Mouse (Mus musculus): ENCODE measurements around the gene Dync1li1.
A peak's percentile ranks its signal among the peaks of the same experiment; 100 is the strongest.
"Not testable (repeated sequence)": the region's sequence is repeated elsewhere in the genome, so short reads cannot be mapped to it uniquely, and the experiment has no call there.

The Dync1li1 gene

GRCm38 (mm10) chr9:114688252-114688952, at the start of gene Dync1li1:
TSS of gene Dync1li1 (plus strand) at chr9:114688790.
- peak; percentile 99 for DNase-seq

DNA sequence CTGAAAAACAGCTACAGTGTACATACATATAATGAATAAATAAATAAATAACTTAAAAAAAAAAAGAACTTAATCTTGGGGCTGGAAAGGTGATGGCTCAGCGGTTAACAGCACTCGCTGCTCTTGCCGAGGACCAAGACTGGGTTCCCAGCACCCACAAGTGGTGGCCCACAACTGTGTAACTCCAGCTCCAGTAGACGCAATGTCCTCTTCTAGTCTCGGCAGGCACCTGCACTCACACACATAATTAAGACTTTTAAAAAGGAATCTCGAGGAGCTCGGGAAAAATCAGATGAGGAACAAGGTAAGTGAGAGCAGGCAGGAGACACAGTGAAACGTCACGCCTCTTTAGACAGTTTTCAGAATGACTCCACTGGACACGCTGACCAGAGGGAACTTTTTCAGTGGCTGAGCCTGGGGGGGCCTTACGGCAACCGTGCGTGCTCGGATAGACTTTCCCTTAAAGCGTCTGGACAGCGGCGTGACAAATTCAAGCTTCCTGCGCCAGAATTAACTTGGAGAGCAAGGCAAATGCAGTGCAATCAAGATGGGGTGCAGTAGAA, 49.3 kb upstream of the Dync1li1 start:
- DNase-seq, result peak; percentile 17

DNA sequence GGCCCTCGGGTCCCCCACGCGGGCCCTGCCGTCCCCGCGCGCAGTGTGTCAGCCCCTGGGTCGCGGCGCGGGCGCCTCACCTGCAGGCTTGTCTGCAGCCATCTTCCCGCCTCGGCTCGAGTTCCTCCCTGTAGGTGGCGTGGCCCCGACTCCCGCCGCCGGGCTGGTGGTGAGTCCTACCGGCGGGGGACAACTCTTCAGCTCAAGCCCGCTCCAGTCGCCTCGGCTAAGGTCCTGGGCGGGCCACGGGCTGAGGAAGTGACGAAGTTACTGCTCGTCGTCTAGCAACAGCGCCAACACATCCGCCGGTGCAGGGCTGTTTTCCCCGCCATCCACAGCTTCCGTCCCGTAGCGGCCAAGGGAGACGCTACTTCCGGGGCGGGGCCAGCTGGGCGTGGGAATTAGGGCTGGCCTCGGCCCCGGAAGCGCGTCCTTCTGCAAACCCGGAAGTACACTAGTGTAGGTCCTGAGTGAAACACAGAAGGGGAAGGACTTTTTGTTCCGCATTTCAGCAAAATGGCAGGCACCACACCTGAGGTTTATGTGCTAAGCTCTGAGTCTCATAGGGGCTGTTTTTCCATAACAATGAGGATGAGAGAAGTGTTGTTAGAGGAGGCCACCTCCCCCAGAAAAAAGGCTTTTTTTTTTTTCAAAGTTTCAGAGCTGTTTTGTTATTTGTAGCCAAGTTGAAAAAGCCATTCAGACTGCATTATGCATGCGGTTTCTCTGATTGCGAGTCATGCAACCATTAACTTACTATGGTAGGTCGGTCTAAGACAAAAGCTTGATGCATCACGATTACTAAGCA, 48.5 kb upstream of the Dync1li1 start, which contains the start of gene Cnot10:
Gene Cnot10, minus strand, starts transcription at position 346 of the 808 bp plus-strand sequence.
- DNase-seq, result peak; percentile 100

DNA sequence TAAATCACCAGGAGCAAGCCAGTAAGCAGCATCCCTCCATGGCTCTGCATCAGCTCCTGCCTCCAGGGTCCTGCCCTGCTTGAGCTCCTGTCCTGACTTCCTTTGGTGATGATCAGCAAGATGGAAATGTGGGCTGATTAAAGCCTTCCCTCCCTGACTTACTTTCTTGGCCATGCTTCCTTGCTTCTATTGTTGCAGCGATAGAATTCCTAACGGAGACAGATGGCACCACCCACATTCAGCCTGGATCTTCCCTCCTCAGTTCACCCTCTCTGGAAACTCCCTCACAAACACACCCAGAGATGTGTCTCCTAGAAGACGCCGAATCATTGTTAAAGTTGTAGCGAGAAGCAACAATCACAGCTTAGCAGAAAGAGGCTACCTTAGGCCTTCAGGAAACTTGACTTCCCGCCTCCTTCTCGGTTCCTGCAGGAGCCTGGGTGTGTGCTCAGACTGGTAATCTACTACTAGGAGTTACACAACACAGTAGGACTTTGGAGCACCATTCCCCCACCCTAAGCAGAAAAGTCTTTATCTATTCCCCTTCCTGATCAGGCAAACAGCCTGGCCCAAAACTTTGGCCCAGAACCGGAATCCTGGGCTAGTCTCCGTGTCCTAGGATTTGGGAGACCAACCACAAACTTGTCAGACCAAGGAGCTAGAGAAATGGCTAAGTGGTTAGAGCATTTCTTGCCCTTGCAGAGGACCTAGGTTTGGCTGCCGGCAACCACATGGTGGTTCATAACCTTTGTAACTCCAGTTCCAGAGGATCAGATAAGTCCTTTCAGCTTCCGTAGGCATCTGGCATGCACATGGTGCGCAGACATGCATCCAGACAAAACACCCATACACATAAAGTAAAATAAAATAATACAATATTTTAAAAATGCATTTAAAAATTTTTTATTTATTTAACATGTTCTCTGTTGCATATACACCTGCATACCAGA, 41.8 kb upstream of the Dync1li1 start:
- no peak for DNase-seq

GRCm38 (mm10) chr9:114647506-114648432, 40.8 kb upstream of the Dync1li1 start:
- no peak for DNase-seq

- DNase-seq, result not testable (repeated sequence)
Observed at GRCm38 (mm10) chr9:114648472-114648871, 40.1 kb upstream of the Dync1li1 start.

DNA sequence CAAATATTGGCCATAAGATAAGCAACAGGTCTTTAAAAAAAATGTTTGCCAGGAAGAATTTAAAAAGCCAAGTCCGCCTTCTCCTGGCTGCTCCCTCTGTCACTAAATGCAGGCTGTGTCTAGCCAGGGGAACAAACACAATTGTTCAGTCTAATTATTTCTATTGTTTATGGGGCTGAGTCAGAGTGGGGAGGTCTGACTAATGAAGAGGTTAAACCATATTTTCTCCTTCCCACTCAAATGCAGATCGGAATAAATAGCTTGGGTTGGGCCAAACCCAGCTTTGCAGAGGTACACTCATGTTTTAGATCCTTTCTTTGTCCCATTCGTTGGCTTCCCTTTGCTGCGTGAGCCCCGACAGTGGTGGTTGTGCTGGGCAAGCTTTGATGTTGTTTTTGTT, 39.2 kb upstream of the Dync1li1 start:
- DNase-seq, result no peak

- DNase-seq, result peak; percentile 41
Observed at GRCm38 (mm10) chr9:114650938-114651634, 37.5 kb upstream of the Dync1li1 start.

DNA sequence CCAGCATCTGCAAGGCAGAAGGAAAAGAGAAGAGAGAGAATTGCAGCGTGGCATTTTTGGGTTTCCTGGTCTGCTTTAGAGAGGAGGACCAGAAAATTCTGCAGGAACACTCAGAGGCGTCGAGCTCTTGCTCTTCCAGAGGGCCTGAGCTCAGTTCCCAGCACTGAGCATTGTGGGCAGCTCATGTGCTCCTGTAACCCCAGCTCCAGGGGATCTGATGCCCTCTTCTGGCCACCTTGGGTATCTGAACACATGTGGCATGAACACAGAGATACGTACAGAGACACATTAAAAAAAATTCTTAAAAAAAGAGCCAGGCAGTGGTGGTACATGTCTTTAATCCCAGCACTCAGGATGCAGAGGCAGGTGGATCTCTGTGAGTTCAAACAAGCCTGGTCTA, 33.2 kb upstream of the Dync1li1 start:
- no peak for DNase-seq

GRCm38 (mm10) chr9:114656701-114657100, 31.9 kb upstream of the Dync1li1 start:
- no peak for DNase-seq

DNA sequence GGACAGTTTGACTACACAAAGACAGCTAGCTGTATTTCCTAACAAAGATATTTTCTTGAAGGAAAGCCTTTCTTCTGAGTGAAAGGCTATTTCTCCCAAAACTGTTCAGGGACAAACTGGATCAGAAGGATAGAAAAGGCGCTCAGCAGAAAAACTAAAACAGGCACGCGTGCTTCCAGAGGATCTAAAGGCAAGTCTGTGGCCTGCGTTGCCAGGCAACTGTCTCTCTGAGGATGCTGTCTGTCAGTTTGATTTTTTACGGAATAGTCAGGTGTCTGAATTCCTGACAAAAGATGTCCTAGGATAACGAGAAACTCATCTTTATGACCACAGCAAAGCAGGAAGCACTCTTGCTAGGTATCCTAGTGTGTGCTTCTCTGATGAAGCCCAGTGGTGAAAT, 28.1 kb upstream of the Dync1li1 start:
- no peak for DNase-seq

- no peak for DNase-seq
Observed at GRCm38 (mm10) chr9:114660983-114661382, 27.6 kb upstream of the Dync1li1 start.

DNA sequence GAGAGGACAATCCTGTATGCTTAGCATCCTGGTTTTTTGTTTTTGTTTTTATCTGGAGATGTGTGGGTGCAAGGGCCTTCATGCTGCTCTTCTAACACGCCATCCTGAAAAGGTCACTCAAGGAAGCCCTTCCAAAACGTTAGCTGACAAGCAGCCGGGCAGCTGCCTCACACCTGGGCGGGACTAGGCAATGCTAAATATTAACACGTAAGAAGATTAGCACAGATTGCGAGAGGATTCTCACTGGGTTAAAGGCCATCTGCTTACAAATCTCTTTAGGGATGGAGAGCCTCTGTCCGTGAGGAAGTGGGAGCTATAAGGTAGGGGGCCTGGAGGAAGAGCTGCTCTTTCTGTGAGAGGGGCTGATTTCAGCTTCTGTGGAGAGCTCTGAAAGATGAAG, 26.6 kb upstream of the Dync1li1 start:
- DNase-seq, result no peak

DNA sequence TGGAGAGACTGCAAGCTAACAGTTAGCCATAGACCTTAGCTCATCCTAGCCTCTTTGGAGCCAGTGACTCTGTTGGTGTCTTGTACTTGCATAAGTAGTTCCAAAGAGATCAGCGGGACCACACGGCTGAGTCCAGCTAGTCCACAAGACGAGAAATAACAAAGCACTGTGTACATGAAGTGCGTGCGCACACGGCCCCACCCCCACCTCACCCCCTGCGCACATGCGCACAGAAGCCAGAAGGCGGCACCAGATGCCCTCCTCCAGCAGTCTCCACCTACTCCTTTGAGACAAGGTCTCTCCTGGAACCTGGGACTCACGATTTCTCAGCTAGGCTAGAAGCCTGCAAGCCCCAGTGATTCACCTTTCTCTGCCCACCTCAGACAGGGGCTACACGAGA, 24.8 kb upstream of the Dync1li1 start:
- no peak for DNase-seq

- no peak for DNase-seq
Observed at GRCm38 (mm10) chr9:114666858-114667257, 21.7 kb upstream of the Dync1li1 start.

DNA sequence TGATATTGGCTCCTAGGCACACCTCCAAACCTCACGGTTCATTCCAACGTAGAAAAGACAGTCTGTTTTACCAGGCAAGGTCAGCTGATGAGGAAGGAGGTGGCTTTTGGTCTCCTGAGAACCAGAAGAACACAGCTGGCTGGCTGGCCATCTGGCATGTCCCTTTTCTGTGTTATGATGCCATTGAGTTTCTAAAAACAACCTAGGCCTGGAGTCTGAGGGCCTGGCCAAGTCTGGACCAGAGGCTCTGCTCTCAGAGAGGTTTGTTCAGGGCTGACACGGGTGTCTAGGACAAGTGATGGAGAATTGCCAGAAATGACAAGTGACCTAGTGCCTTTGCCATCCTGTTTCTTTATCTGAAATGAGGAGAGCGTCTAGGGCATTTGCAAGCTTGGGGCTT, 20.5 kb upstream of the Dync1li1 start:
- DNase-seq, result no peak

DNA sequence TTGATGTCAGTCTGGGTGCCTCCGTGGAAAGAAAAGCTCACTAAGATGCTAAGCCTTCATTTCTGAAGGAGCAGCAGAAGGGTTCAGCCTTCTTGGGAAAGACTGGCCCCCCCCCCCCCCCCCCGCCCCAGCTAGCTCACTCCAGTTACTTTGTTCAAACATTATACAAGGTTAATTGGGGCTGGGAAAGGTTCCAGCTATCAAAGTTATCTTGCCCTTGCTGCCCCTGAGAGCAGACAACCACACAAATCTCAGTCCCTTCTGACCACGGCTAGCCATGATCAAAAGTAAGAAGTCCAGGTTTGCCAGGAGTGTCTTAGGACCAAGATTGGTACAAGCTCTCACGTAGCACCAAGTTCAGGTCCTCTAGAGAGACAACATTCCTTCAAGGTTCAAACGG, 19.6 kb upstream of the Dync1li1 start:
- DNase-seq, result no peak

DNA sequence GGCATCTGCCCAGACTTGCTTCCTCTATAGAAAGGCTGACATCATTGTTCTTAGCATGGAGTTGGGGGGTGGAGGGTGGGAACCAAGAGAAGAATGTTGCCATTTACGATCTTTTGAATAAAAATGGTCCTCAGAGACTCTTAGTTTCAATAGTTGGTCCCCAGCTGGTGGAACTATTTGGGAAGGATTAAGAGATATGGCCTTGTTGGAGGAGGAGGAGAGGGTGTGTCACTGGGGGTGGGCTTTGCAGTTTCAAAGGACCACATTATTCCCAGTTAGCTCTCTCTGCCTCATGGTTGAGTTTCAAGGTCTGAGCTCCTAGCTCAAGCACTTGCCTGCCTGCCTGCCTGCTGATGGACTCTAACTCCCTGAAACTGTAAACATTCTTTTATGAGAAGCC, 16.6 kb upstream of the Dync1li1 start:
- DNase-seq, result no peak

DNA sequence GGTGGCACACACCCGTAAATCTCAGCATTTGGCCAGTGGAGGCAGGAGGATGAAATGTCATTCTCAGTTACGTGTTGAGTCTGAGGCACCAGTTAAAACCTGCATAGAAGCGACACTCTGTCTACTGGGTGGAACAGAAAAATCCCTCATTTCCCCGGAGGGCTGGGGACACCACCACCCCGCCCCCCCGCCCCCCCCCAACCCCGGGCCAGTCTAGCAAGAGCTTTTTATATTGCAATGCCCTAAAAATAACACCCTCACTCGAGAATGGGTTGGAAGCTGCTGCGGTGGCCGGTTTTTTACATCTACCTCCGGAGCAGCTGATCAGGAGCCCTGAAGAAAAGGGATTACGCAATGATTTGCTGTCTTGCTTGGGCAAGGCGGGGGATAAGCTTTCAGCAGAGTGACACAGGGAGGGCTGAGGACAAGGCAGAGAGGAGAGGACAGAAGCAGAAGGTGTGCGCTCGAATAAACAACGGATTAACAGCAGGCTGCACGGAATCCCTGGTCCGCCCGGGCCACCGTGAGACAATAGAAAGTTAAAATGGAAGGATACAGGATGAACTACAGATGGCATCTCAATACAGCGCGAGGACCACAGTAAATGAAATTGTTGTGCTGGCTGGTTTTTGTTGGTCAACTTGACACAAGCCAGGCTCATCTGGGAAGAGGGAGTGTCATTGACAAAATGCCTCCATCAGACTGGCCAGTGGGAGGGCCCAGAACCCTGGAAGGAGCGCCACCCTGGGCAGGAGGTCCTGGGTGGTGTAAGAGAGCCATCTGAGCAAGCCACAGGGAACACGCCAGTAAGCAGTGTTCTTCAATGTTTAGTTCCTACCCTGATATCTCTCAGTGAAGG, 15.7 kb upstream of the Dync1li1 start:
- peak; percentile 10 for DNase-seq

- DNase-seq, result no peak
Observed at GRCm38 (mm10) chr9:114673626-114674025, 15.0 kb upstream of the Dync1li1 start.
